Mouse (Mus musculus): ENCODE measurements around the gene Galnt9.

The Galnt9 gene

DNA sequence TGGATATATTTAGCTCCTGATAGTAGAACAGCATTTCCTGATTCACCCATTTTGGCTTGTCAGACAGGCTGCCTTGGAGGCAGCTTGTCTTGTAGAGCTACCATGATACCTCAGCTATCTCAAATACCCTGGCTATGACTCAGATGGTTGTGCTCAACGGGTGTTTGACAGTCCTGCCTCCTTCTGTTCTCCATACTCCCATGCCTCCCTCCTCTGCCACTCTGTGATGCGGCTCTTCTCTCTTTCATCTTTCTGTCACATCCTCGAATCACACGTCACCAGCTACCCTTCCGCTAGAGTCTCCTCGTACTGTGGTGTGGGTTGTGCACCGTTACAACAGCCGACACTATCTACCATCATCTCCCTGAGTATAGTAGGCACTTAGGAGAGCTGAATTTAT lies 50.3 kb downstream of the Galnt9 start:
- peak; percentile 6 for DNase-seq

DNA sequence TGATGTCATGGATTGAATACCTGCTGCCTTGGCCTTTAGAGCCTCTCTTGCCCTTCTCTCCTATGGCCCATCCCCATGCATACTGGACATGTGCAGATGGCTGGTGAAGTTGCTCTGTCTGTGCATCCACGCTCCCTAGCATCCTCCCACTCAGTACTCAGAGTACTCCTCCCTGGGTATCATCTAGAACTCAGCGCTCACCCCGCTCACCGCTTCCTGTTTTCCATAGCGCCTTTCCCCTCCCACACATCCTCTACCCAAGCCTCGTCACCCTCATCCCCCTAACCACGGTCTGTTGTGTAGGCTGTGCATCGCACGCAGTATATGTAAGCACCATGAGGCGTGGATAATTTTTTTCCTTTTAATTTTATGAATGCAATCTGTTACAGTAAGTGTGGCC lies 51.2 kb downstream of the Galnt9 start:
- DNase-seq: peak; percentile 16

DNA sequence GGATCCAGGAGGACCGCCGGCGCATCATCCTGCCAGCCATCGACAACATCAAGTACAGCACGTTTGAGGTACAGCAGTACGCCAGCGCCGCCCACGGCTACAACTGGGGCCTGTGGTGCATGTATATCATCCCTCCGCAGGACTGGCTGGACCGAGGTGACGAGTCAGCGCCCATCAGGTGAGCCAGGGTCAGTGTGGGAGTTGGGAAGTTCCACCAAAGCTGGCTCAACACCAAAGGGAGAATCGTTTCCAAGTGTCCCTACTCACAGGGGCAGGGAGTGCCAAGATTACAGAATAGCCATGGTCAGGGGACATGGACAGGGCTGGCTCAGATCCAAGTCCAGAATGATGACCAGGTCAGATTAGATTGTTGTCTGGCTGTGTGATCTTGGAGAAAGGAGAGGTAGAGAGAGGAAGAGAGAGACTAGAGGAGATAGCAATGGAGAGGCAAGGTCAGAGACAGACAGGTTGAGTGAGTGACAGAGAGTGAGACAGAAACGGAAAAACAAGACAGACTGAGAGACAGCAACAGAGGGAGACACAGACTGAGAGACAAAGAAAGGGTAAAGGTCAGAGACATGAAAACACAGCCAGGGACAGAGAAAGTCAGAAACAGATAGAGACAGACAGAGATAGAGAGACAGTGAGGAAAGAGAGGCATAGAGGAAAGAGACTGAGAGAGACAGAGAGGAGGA lies 52.1 kb downstream of the Galnt9 start:
- no peak for DNase-seq

DNA sequence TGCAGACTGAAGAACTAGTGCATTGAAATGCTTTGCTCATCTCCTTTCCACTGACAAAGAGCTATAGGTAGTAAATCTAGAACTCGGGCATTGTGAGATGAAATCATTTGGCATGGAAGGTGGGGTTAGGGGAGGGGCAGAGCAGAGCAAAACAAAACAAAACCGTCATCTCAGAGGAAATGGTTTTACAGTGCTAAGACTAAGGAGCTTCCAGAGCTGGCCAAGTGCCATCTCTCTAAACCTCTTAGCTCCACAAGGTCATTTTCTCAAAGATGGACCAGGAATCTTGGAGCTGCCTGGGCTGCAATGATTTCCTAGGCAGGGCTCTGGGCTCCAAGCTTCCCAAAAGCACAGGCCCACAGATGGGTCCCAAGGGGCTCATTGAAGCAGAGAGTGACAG lies 53.3 kb downstream of the Galnt9 start:
- no peak for DNase-seq

GRCm38 (mm10) chr5:110598298-110599095 lies 54.3 kb downstream of the Galnt9 start:
- DNase-seq: peak; percentile 16

- no peak for DNase-seq
Observed at GRCm38 (mm10) chr5:110603016-110603685, 59.0 kb downstream of the Galnt9 start.

GRCm38 (mm10) chr5:110604311-110604710 lies 60.2 kb downstream of the Galnt9 start:
- no peak for DNase-seq

DNA sequence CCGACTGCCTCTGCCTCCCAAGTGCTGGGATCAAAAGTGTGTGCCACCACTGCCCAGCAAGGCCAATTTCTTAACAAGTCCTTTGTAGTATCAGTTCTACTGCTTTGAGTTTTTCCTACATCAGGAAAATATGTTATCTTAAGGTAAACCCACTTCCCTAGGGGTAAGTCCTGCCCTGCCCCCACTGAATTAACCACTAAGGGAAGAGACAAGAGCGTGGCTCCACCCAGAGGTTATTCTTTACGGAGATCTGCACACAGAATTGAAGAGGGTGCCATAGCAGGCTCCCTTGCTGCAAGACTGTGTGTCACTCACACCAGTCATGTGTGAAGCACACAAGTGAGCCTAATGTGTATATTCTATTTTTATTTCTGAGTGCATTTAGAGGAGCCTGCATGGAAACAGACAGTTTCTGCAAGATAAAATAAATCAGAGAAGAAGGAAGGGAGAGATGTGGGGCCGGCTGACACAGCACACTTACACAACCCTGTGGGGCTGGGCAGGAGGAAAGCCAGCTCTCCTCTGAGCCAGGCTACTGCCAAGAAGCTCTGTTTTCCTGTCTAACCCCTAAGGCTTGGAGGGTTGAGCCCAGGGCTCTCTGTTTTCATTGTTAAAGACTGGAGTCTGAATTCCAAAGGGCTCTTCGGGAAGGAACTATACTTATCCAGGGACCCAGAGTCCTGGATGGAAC lies 61.5 kb downstream of the Galnt9 start:
- DNase-seq: peak; percentile 8

DNA sequence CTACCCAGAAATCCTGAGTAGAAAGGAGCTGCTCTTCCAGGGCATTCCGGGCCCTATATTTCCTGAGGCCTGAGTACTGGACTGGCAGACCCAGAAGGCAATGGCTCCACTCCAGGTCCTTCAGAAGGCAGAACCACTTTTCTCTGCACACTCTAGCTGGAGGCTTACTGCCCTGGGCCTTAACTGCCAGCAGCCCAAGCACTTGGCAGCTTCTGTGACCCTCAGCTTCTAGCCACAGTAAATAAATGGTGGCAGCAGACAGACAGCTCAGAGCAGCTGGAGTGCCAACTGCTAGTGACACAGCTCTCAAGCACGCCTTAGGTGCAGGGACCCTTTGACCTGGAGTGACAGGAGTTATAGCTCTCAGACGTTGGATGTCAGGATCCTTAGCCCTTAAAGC lies 63.6 kb downstream of the Galnt9 start:
- DNase-seq: no peak

GRCm38 (mm10) chr5:110608336-110608735 lies 64.2 kb downstream of the Galnt9 start:
- no peak for DNase-seq

DNA sequence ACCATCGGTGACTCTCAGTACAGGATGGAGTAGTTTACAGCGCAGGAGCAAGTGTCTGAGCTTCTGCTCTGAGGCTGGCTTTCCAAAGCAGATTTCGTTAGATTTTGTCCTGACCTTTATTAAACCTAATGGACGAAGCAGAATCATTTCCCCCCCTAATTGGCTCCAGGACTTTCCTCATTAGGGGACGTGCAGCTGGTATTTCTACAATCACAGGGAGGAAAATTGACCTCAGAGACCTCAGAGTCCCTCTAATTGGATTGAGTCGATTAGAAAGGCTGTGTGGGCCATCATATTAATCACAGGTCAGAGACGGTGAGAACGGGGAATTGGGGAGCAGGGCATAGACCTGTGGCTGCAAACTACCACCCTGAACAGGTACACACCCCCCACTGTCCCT lies 64.8 kb downstream of the Galnt9 start:
- no peak for DNase-seq

DNA sequence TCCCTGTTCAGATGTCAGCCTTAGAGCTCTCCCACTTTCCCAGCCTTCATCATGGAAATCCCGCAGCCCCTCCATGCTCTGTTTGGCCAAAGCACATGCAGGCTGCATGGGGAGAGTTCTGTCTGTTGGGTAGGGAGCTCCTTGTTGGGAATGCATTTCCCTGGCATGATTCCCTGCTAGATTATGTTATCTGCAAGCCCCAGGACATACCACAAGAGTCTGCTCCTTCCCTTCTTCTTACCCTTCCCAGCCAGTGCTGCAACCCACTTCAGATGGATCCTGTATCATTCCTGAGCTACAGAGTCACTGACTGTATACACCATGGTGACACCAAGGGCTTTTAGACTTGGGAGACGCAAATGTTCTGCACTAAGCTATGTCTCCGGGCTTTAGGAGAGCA lies 65.3 kb downstream of the Galnt9 start:
- no peak for DNase-seq

DNA sequence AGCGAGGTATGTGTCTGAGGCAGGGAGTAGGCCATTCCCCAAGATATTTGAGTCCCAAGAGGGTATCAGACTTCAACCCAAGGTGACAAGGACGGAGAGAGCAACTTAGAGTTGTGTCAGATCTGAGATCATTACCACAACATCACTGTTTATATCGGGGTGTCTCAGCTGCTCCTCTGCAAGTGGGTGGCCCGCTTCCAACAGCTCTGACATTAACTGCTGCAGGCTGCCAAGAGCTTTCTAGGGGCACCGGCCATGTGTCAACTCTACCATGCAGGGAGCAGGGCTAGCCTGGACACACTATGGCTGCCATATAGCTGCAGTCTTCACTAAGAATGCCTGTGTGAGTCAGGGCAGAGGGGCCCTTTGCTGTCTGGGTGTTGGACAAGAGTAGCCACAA lies 65.7 kb downstream of the Galnt9 start:
- no peak for DNase-seq

- no peak for DNase-seq
Observed at GRCm38 (mm10) chr5:110610484-110610883, 66.3 kb downstream of the Galnt9 start.

DNA sequence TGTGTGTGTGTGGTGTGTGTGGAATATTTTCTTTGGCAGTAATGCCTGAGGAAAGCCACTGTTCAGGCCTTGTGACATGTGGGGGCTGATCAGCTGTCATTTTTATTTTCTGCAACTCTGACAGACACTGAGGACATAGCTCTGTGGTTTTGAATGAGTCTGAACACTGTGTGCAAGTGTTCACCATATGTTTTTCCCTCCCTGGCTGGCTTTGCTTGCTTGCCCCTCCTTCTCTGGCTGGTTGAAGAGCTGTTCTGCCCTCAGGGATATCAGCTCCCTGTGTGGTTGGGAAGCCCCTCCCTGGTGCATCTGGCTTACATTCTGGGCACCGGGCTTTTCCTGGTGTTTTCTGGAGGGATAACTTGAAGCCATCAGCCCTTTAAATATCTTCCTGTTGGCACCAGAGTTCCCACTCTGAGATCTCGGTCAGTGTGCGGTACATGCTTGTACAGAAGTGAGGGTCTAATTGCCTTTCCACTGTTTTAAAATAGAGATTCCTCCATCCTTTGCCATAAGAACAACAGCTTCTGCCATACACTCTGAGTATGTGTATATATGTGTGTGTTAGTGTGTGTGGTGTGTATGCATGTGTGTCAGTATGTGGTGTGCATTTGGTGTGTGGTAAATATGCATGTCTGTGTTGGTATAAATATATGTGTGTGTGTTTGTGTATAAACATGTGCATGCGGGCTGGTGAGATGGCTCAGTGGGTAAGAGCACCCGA lies 67.4 kb downstream of the Galnt9 start:
- no peak for DNase-seq

DNA sequence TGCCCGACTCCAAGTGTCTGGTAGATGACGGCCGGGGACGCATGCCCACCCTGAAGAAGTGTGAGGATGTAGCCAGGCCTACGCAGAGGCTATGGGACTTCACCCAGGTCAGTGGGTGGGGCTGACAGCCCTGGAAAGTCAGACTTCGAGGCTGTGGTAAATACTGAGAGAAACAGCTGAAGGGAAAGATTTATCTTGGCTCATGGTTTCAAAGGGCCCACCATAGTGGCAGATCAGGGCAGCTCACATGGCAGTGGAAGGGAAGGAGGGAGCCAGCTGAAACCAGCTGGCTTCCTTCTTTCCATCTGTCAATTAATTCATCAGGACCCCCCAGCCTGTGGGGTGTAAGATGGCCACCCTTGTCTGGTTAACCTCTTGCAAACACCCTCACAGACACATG lies 75.1 kb downstream of the Galnt9 start:
- no peak for DNase-seq

DNA sequence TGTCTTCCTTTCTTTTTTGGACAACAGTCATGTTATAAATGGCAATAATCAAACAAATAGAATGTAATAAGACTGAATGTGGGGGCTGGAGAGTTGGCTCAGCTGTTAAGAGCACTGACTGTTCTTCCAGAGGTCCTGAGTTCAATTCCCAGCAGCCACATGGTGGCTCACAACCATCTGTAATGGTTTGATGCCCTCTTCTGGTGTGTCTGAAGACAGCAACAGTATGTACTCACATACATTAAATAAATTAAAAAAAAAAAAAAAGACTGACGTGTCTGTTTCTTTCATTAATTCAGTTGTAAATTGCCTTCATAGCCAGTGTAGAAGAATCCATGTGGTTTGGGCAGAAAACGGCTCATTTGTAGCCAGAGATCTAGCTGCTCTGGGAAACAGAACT lies 80.2 kb downstream of the Galnt9 start:
- no peak for DNase-seq

DNA sequence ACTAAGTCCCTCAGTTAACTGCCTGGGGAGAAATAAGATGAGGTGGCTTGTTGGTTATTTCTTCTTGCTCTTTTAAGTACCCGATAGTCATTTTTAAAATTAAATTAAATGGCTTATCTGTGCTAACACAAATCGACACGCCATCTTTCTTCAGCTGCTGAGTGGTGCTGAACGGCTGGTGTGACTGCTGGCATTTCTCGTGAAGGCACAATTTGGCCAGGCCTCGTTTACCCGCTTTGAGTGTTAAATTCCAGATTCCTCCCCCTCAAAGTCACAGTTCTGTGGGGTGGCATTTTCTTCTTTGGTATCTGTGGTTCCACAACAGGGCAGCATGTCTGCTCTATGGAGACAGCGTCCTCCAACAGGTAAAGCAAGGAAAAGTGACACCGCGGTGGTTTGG lies 83.2 kb downstream of the Galnt9 start:
- no peak for DNase-seq

DNA sequence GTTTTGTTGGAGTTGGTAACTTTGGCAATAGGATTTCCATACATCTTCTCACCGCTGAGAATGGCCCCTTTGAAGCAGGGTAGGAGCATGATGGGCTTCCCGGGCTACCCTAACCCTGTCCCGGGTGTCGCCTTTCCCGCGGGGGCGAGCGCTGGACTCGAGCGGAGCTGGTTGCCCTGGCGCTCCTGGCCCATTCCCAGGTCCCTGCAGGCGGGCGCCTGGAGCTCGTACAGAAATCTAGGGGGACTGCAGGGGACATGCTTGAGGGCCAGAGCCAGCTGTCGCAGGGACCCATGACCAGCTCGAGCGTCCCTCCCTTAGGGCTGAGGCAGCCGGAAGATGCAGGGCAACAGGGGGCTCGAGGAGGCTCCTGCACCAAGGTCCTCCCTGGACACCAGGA lies 84.0 kb downstream of the Galnt9 start:
- DNase-seq: no peak

GRCm38 (mm10) chr5:110629525-110630120 lies 85.5 kb downstream of the Galnt9 start:
- DNase-seq: no peak

GRCm38 (mm10) chr5:110635951-110636707 lies 92.0 kb downstream of the Galnt9 start:
- DNase-seq: peak; percentile 23

Measured in thymus, postnatal 14 days (tissue).